Mouse (Mus musculus) cerebellum, adult 2 months (tissue): Measurements from ENCODE around the gene Ctso.

ENCODE experiments used
- CTCF ChIP-seq: fragments of 200-500 bp; IDR thresholded peaks from 2 replicates; pipeline ENCODE4 v1.5.1; 2011; ENCODE audit warnings: low read depth, mild to moderate bottlenecking, control low read depth, low read length, moderate library complexity, borderline replicate concordance; ENCODE audit not compliant: insufficient read depth
- POLR2A ChIP-seq: fragments of 200-500 bp; IDR thresholded peaks from 2 replicates; pipeline ENCODE4 v1.6.1; 2011; ENCODE audit warnings: low read length, control low read depth, borderline replicate concordance; ENCODE audit not compliant: insufficient read depth

DNA sequence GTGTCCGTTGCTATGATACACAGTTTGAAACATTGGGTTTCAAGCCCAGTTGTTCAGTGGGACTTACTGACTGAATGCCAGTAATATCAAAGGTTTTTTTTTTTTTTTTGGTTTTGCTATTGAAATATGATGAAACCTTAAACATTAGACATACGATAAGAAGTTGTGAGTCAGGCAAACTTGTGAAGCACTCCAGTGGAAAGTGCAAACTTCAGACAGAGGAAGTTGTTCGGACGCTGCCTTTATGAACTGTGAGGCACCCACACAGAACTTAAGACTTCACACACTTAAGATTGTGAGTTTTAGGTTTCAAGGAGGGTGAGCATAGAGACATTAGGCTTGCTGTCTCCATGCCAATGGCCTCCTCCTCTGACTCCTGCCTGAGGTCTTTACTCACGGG lies 49.2 kb downstream of the Ctso start:
- no peak for TF ChIP-seq CTCF
- no peak for TF ChIP-seq POLR2A
